Mouse (Mus musculus) cerebellum, postnatal 25 days (tissue): ENCODE results near the gene Btbd16.

Source experiments
- DNase-seq, 2 experiments: peaks; one replicate each; pipeline ENCODE4 v3.0.0; 2021; ENCODE audit warnings: mixed read lengths in 2 of 2

The Btbd16 gene

GRCm38 (mm10) chr7:130819624-130820023 lies 45.8 kb downstream of the Btbd16 start:
- no peak for DNase-seq

GRCm38 (mm10) chr7:130823992-130824391 lies 50.1 kb downstream of the Btbd16 start:
- no peak for DNase-seq

- no peak for DNase-seq
Measured at GRCm38 (mm10) chr7:130826343-130826742, 52.5 kb downstream of the Btbd16 start.

GRCm38 (mm10) chr7:130827431-130827830 lies 53.6 kb downstream of the Btbd16 start:
- peak; percentile 57 to 78 for DNase-seq

- DNase-seq, result no peak
Measured at GRCm38 (mm10) chr7:130827844-130828403, 54.1 kb downstream of the Btbd16 start.

- DNase-seq, result no peak
Measured at GRCm38 (mm10) chr7:130828475-130828874, 54.6 kb downstream of the Btbd16 start.

GRCm38 (mm10) chr7:130831586-130831985 lies 57.7 kb downstream of the Btbd16 start:
- peak in 1 of 2 experiments; percentile 0 for DNase-seq

- peak; percentile 38 to 78 for DNase-seq
Measured at GRCm38 (mm10) chr7:130834299-130834698, 60.4 kb downstream of the Btbd16 start.

- DNase-seq, result peak; percentile 56 to 65
Measured at GRCm38 (mm10) chr7:130834958-130835861, 61.3 kb downstream of the Btbd16 start.

- DNase-seq, result no peak
Measured at GRCm38 (mm10) chr7:130836066-130836465, 62.2 kb downstream of the Btbd16 start.

- peak; percentile 85 to 86 for DNase-seq
Measured at GRCm38 (mm10) chr7:130837941-130838657, 64.2 kb downstream of the Btbd16 start.

GRCm38 (mm10) chr7:130838658-130839025 lies 64.8 kb downstream of the Btbd16 start:
- peak in 1 of 2 experiments; percentile 36 for DNase-seq

GRCm38 (mm10) chr7:130839380-130840100 lies 65.7 kb downstream of the Btbd16 start:
- DNase-seq, result no peak

GRCm38 (mm10) chr7:130847164-130847718 lies 73.4 kb downstream of the Btbd16 start:
- DNase-seq, result no peak

GRCm38 (mm10) chr7:130854684-130855292 lies 80.9 kb downstream of the Btbd16 start:
- DNase-seq, result no peak

GRCm38 (mm10) chr7:130855681-130856080 lies 81.8 kb downstream of the Btbd16 start:
- peak; percentile 73 to 78 for DNase-seq

- DNase-seq, result no peak
Measured at GRCm38 (mm10) chr7:130857973-130858372, 84.1 kb downstream of the Btbd16 start.

GRCm38 (mm10) chr7:130859926-130860325 lies 86.1 kb downstream of the Btbd16 start:
- DNase-seq, result no peak

- DNase-seq, result peak in 1 of 2 experiments; percentile 41
Measured at GRCm38 (mm10) chr7:130860721-130861142, 86.9 kb downstream of the Btbd16 start.

- no peak for DNase-seq
Measured at GRCm38 (mm10) chr7:130862501-130862900, 88.6 kb downstream of the Btbd16 start.

- peak in 1 of 2 experiments; percentile 40 for DNase-seq
Measured at GRCm38 (mm10) chr7:130864711-130865110, 90.8 kb downstream of the Btbd16 start.
